Mouse (Mus musculus) lung, postnatal 10 days (tissue): Measurements from ENCODE around the gene Aloxe3.

Experiments used
- DNase-seq: peaks from one replicate; pipeline ENCODE4 v3.0.0; 2021

Gene Aloxe3

GRCm38 (mm10) chr11:69109032-69109900 lies 16.4 kb upstream of the Aloxe3 start:
- no peak for DNase-seq

GRCm38 (mm10) chr11:69110319-69111046 lies 15.2 kb upstream of the Aloxe3 start:
- DNase-seq, result peak; percentile 94

DNA sequence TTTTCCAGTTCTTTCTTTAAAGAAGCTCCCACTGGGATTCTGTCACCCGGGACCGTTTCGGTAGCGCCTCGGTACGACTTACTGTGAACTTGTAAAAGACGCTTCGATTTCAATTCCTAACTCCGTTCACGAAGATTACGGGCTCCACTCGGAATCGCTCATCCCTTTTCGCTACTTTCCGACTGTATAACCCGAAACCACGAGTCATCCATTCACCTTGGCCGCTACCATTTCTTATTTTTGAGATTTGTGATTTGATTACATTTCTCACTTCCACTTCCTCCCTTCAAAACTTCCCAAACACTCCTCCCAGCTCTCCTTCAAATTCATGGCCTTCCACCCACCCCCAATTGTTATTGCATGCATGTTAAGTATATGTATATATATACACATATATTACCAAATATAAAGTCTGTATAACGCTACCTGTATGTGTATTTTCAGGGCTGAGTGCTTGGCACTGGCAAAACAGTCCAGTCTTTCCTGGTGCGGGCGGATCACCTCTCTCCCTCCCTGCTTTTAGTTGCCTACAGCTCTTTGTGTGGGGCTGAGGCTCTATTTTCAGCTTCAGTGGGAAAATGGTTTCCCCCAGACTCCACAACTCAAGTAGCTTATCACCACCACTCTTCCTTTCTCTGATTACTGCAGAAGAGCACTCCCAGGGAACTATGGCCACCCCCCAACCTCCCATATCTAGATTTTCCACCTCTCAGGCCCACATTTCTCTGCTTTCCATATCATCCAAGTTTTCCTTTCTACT lies 14.5 kb upstream of the Aloxe3 start:
- DNase-seq, result no peak

DNA sequence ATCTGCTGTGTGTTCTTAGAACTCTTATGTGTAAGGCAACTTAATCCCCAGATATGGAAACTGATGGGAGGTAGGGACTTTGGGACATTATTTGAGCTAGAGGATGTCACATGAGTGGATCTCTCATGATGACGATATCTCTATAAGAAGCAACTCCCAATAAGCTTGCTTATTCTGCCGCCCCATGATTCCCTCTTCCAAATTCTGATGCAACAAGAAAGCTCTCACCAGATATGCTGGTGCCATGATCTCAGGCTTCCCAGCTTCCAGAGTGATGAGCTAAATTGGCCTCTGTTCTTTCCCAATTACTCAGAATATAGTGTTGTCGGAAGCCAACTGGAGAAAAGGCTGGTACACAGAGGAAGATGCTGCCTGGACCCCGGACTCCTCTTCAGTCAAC lies 13.8 kb upstream of the Aloxe3 start:
- no peak for DNase-seq

DNA sequence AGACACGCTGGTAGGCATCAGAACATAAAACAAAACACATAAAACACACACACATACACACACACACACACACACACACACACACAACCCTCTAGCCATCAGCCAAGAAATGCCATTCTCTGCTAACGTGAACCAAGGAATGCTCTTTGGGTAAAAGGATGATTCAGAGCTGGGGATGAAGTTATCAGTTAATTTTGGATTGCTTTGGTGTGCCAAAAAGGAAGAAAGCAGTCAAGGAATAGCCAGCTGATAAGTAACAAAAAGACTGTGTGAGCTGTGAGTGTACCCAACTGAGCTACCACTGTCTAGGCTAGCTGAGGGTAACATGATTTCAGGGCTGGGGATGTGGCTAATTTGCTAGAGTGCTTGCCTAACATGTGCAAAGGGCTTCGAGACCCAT lies 11.7 kb upstream of the Aloxe3 start:
- no peak for DNase-seq

GRCm38 (mm10) chr11:69114621-69115020 lies 11.1 kb upstream of the Aloxe3 start:
- DNase-seq, result no peak

DNA sequence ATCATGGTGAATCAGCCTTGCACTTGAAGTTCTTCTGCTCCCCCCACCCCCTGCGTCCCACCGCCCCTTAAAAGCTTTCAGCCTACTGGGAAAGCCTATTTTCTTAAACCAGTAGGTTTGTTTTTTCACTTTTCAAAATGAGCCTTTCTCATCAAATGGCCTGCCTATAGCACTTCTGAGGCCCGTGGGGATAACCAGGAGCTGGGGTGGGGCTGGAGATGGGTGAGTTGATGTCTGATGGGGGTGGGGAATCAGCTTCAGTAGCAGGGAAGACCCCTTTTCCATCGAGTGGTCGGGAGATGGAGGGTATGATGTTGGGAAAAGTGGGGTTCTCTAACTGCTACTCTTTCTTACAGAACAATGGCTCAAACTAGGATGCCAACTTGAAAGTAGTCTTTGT lies 8.9 kb upstream of the Aloxe3 start:
- DNase-seq, result no peak

DNA sequence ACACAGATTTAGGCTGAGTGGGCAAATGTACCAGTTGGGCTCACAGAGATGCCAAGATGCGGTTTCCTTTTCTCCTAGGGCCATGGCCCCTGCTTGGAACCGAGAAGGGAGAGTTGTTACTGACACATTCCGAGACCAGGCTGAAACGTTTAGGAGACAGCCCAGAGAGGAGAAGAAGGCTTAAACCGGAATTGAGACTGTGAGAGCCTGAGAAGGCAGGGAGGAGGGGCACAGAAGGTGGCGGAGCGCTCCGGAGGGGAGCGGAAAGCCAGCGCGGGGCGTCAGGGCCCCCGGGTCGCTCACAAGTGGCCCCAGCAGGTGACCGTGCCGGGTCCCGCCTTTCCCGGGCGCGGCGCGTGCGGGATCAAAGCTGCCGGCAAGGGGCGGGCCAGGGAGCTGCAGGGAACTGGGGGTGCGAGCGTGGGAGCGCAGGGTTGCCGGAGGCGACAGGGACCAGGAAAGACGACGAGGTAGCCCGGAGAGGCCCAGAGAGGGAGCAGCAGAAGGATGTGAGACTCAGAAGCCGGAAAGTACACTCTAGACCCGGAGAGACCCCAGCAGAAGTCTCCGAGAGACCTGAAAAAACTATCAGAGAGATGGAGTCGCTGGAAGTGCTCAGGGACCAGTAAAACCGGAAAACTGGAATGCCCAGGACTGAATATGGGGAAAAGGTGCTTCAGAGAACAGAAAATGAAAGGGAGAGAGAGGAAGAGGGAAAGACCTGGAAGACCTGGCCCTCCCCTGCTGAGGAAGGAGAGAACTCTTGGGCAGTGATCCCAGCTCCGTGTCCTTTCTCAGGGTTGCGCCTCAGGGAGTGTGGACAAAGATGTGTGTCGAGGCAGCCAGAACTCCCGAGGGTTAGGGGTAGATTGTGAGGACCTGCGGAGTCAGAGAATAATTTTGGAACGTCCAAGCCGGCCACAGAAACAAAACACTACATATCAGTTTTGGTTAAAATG lies 7.7 kb upstream of the Aloxe3 start:
- peak; percentile 74 for DNase-seq

GRCm38 (mm10) chr11:69118765-69119164 lies 6.9 kb upstream of the Aloxe3 start:
- DNase-seq, result peak; percentile 90

- no peak for DNase-seq
These were observed 6.1 kb upstream of the Aloxe3 start for GRCm38 (mm10) chr11:69119446-69120155.

GRCm38 (mm10) chr11:69120221-69121000 lies 5.3 kb upstream of the Aloxe3 start, which contains the start of gene Hes7:
Hes7 (plus strand) TSS chr11:69120404.
- DNase-seq, result peak; percentile 42

- DNase-seq, result peak; percentile 47
These were observed 4.5 kb upstream of the Aloxe3 start for GRCm38 (mm10) chr11:69121001-69121740.

GRCm38 (mm10) chr11:69121741-69122335 lies 3.9 kb upstream of the Aloxe3 start:
- no peak for DNase-seq

GRCm38 (mm10) chr11:69122336-69122951 lies 3.3 kb upstream of the Aloxe3 start, which contains the start of gene 9130213A22Rik:
9130213A22Rik (minus strand) TSS chr11:69122589.
- peak; percentile 96 for DNase-seq

- peak; percentile 94 for DNase-seq
These were observed 2.5 kb upstream of the Aloxe3 start for GRCm38 (mm10) chr11:69123056-69123692.

DNA sequence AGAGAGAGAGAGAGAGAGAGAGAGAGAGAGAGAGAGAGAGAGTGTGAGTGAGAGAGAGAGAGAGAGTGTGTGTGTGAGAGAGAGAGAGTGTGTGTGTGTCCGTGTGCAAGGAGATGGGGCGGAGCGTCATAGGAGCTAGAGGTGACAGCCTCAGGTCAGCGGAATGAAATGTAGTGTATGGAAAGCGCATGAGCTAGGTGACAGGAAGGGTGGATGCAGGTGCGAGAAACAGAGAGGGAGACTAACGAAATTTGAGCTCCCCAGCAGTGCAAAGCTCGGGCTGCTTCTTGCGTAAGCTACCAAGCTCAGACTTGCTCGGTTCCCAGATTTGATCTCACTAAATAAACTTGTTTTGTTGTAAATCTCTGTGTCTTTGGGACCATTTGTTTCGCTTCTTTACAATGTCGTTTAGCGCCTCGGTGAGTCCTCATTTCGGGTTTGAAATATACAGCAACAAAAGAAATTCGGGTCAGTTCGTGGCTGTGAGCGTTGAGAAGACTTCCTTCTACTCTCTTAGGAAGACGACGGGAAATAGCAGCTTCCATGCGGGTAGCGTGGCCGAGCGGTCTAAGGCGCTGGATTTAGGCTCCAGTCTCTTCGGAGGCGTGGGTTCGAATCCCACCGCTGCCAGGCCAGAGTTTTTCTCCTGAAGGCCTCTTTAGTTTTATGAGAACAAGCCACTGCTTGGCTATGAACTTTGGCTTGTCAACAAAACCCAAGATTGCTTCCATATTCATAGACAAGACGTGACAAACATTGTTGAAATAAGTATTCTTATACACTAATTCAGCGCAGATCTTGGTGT lies 1.8 kb upstream of the Aloxe3 start:
- DNase-seq, result peak; percentile 91

GRCm38 (mm10) chr11:69124498-69124847 lies 1.2 kb upstream of the Aloxe3 start:
- DNase-seq, result peak; percentile 80
